Mouse (Mus musculus): ENCODE data around the gene Cog5.

The Cog5 gene

DNA sequence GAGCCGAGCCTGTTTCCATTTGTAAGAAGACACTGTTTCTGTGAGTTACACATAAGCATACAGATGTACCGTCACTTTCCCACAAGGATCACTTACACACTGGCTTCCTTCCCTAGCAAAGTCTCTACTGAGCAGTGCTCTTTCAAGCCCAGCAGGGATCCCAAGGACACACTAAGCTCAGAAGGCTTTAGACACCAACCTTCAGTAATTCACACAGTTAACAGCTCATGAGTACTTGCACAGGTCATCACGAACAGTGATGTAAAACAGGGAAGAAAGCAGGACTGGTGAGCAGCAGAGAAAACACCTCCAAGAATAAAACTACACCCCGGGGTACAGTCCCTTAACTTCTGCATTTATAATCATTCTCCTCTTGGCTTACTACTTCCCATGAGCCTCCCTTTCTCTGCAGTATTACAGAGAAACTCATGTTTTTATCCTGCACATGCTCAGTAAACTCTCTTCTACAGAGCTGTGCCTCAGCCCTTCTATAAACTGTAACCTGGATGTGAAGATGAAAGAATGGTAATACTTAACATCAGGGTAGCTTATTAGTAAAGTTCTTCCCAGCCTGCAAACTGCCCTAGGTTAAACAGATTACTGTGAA, 283.8 kb downstream of the Cog5 start:
- DNase-seq (ENCODE audit: low spot score in 2 of 2), result no peak

- DNase-seq (ENCODE audit: low spot score in 2 of 2), result no peak
Observed at GRCm38 (mm10) chr12:31939026-31939425, 284.4 kb downstream of the Cog5 start.

DNA sequence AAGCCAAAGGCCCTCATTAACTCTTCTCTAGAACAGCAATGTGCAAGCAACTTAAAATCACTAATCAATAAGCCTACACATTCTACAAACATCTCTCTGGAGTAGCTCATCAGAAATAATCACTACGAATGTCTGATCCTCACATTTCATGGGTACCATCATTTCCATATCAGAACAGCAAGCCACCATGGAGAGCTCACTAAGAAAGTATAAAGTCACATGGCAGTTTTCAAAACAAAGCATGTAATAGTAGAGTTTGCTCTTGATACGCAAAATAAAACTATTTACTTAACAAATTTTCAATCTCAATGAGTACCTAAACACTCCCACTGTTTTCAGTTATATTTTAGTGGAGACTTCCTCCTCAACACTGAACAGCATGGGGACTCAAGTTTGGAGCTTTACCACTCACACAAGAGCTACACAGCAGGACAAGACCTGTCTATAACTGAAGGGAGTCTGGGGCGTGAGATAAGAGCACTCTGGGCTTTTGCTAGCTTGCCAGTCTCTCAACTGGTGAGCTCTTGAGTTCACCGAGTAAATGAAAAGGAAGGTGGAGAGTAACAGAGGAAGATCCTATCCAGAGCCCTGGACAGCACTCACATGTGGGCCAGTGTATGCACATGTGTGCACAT, 288.5 kb downstream of the Cog5 start:
- DNase-seq (ENCODE audit: low spot score in 2 of 2), result no peak

- no peak for DNase-seq (ENCODE audit: low spot score in 2 of 2)
Observed at GRCm38 (mm10) chr12:31944405-31944804, 289.7 kb downstream of the Cog5 start.

DNA sequence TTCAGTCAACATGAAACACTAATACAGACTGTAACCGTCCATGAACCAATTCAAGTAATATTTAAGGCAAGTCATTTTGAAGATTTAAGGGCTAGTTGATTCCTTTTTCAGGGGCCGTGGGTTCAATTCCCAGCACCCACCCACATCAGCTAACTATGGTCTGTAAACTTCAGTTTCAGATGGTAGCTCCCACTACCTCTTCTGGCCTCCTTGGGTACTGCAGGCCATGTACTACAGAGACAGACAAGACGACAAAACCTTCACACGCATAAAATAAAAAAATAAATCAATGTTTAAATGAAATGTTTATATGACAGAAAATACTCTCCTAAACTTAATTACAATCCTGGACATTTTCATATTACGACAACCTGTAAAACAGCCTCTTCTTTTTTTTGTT, 292.8 kb downstream of the Cog5 start:
- peak in 1 of 2 experiments; percentile 42 for DNase-seq (ENCODE audit: low spot score in 2 of 2)

DNA sequence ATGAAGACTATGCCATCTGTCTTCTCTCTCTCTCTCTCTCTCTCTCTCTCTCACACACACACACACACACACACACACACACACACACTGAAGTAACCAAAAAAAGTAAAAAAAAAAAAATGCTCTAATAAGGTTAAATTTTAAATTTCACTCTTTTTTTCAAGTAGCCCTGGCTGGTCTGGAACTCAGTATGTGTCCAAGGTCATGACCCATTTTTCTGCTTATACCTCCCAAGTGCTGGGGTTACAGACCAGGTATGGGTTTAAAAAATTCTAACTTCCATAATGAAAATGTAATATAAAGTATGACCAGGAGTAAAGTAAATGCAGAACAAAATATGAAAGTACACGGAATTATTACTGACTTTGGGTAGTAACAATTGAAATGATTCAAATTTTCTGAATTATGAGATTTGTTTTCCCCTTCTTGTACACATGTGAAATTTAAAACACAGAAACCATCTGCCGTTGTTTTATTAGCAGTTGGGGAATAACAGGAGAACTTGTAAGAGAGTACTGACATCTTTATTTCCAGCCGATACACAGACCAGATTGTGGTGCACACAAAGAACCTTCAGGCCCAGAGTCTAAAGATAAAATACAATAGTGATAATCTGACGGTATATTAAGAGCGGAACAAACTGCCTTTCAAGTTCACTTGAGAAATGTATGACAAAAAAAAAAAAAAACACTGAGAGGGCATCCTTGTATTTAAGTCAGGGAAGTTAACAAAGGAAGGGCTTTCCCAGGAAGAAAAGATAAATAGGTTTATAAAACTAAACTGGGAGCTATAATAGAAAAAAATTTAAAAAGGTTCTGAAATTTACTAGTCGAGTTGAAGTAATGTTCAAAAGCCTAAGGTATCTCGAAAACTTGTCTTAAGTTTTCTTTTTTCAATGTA, 293.7 kb downstream of the Cog5 start:
- no peak for DNase-seq (ENCODE audit: low spot score in 2 of 2)

DNA sequence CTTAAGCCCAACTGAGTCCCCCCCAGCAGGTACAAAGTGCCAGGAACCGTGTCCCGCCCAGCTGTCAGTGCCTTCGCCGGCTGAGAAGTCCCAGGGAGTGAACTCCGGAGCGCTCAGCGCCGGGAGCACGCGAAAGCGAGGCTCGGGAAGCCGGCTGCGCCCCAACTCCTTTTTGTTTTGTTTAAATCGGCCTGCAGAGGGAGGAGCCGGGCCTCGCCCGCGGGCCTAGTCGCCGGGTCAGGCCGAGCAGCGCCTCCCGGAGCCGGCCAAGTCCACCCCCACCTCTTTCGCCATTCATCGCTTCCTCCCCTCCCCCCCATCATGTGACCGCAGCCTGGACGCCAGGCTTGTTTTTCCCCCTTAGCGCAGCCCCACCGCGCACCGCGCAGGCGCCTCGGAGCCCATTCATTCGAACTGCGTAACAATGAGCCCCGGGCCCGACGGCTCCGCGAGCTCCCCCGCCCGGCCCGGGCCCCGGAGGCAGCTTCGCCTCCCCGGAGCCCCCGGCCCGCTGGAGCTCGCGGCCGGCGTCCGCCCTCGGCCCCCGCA, 294.6 kb downstream of the Cog5 start:
- peak; percentile 65 to 73 for DNase-seq (ENCODE audit: low spot score in 2 of 2)

- peak; percentile 85 to 93 for DNase-seq (ENCODE audit: low spot score in 2 of 2)
Observed at GRCm38 (mm10) chr12:31949759-31950658, 295.3 kb downstream of the Cog5 start, which contains the start of gene Hbp1. Hbp1 (minus strand) TSS chr12:31950535.

DNA sequence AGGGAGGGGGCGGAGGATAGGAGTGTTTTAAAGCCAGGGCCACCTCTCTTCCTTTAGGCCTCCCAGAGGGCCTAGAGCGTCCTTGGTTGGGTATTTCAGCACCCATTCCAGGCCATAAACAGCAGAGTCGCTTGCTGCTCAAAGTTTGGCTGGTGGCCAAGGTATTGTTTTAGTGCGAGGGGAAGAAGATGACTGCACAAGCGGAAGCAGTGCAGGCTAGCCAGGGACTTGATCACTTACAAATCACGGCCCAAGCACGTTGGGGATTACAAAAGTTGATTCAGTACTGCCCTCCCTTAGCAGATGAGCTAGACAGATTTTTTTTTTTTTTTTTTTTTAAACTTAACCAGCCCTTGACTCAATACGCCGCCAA, 296.0 kb downstream of the Cog5 start:
- no peak for DNase-seq (ENCODE audit: low spot score in 2 of 2)

DNA sequence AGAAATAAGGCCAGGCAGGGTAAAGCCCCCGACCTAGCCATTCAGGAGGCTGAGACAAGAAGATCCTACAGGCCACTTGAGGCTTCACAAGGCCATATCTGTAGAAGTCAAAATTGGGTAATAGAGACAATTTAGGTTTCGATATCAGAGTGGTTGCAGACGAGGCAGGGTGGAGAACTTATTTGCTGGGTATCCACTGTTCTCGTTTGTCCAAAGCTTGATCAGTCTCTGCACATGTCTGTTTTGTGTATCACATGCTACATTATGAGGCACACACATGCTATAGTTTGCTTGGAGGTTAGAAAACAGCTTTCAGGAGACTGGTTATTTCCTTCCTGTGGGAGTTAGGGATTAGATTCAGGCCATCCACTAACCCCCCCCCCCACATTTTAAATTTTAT, 301.2 kb downstream of the Cog5 start:
- no peak for DNase-seq (ENCODE audit: low spot score in 2 of 2)

GRCm38 (mm10) chr12:31964074-31964473, 309.4 kb downstream of the Cog5 start:
- DNase-seq (ENCODE audit: low spot score in 2 of 2), result no peak

- no peak for DNase-seq (ENCODE audit: low spot score in 2 of 2)
Observed at GRCm38 (mm10) chr12:31965517-31966212, 311.0 kb downstream of the Cog5 start.

DNA sequence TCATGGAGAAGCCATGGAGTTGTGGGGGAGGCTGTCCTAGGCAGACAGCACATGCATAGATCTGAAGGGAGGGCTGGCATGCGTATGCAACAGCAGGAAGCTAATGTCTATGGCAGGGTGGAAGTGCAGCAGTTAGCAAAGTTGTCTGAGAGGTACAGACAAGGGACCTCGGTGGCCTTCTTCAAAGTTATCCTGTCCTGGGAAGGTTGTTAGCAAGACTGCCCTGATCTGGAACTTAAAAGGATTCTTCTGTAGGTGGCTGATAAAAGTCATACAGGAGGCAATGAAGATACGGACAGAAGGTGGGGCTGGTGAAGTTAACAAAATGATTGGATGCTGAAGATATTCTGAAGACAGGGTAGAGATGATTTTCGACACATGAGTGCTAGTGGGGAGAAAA, 311.7 kb downstream of the Cog5 start:
- DNase-seq (ENCODE audit: low spot score in 2 of 2), result no peak

- peak in 1 of 2 experiments; percentile 33 for DNase-seq (ENCODE audit: low spot score in 2 of 2)
Observed at GRCm38 (mm10) chr12:31967536-31967935, 312.9 kb downstream of the Cog5 start.

- no peak for DNase-seq (ENCODE audit: low spot score in 2 of 2)
Observed at GRCm38 (mm10) chr12:31969111-31969510, 314.4 kb downstream of the Cog5 start.

DNA sequence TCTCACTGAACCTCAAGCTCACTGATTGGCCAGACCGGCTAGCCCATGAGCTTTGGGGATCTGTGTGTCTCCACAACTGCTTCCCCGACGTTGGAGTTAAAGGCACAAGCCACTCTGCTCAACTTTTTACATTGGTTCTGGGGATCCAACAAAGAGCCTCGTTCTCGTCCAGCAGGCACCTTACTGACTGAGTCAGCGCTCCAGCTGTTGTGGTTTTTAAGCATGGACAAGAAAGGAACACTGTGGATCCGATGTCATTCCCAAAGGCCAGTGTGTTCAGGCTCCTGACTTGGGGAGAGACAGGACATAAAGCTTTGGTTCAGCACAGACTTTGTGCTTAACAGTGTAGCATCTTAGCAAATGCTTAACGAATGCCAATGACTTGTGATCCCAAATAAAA, 316.9 kb downstream of the Cog5 start:
- no peak for DNase-seq (ENCODE audit: low spot score in 2 of 2)

GRCm38 (mm10) chr12:31973473-31974172, 319.0 kb downstream of the Cog5 start:
- peak; percentile 77 to 90 for DNase-seq (ENCODE audit: low spot score in 2 of 2)

DNA sequence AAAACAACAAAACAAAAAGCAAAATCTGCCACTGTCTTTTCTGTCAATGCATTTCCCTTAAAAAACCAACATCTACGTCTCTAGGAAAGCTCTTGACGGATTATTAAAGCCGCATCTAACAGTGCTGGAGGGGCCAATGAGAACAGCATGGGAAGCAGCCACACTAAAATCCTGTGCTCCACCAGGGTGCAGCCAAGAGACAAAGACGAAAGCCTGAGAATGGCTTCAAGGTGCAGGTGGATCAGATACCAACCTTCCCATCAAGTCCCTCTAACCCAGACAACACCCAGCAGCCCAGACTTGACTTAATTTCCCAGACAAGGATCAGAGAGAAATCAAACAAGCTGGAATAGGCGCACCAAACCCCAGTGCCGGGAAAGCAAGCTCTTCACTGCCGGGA, 321.9 kb downstream of the Cog5 start:
- no peak for DNase-seq (ENCODE audit: low spot score in 2 of 2)

GRCm38 (mm10) chr12:31977613-31978195, 323.0 kb downstream of the Cog5 start:
- no peak for DNase-seq (ENCODE audit: low spot score in 2 of 2)

DNA sequence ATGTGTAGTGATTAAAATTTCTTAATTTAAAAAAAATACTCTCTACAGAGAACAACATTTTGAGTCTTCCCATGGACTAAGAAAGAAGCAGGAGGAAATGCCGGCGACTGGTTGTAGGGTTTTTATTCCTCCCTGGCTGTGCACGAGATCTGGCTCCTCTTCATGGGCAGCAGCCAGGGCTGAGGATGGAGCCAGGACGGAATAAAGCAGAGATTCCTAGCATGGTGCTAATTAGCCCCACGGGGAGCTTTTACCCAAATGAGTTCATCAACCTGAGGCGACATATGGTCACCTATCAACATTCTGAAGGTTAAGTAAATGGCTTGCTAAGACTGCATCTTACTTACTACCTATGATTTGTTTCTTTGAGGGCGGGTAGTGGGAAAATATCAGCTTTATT, 328.6 kb downstream of the Cog5 start:
- DNase-seq (ENCODE audit: low spot score in 2 of 2), result no peak
